Mouse (Mus musculus) kidney, adult 2 months (tissue): Measurements from ENCODE around the gene Zfp655.

Experiments
- CTCF ChIP-seq: fragments of 200-500 bp; conservative IDR thresholded peaks from 2 replicates; pipeline ENCODE4 v1.5.1; 2011; ENCODE audit warnings: low read depth, mild to moderate bottlenecking, control low read depth, low read length, moderate library complexity, mixed read lengths; ENCODE audit not compliant: insufficient read depth, insufficient read length
- POLR2A ChIP-seq: fragments of 200-500 bp; IDR thresholded peaks from one replicate; pipeline ENCODE4 v1.6.1; 2011; ENCODE audit warnings: low read depth, low read length, control low read depth

GRCm38 (mm10) chr5:145249520-145249919 lies 18.0 kb downstream of the Zfp655 start:
- TF ChIP-seq CTCF (no peak), POLR2A (no peak)
